Mouse (Mus musculus) MEL (cell line): Measurements from ENCODE around the gene Ing3. TPM values are rescaled to one million over a fixed set of nuclear protein-coding genes. Genes with fewer than 3 reads are reported as not detected.

Experiments
- DNase-seq: peaks from one replicate; pipeline ENCODE4 v3.0.0; 2011; ENCODE audit warnings: low read depth, low spot score
- H3K27ac ChIP-seq: 2 replicates; pipeline ENCODE4 v1.5.1; 2012; ENCODE audit warnings: low read depth, mild to moderate bottlenecking, control low read depth, low read length, moderate library complexity; ENCODE audit not compliant: control insufficient read depth
- H3K27me3 ChIP-seq, 2 experiments: fragments of 150-350 bp in 1 of 2; sonication (generic) in 1 of 2; 2 replicates each; pipeline ENCODE4 v1.6.1; 2012; ENCODE audit warnings: low read length in 2 of 2, mild to moderate bottlenecking in 2 of 2, improper control_type of control experiment in 1 of 2, moderate library complexity in 1 of 2; ENCODE audit not compliant: insufficient read depth in 2 of 2, control insufficient read depth in 1 of 2
- H3K36me3 ChIP-seq, 2 experiments: 2 replicates each; pipeline ENCODE4 v1.6.1; 2012 to 2014; ENCODE audit warnings: low read length in 2 of 2, improper control_type of control experiment in 1 of 2, inconsistent platforms in 1 of 2, mild to moderate bottlenecking in 1 of 2; ENCODE audit not compliant: insufficient read depth in 2 of 2, control insufficient read depth in 1 of 2
- H3K4me1 ChIP-seq, 2 experiments: fragments of 150-350 bp in 1 of 2; sonication (generic) in 1 of 2; 2 replicates each; pipeline ENCODE4 v1.6.1; 2012; ENCODE audit warnings: low read length in 2 of 2, improper control_type of control experiment in 1 of 2, mild to moderate bottlenecking in 1 of 2; ENCODE audit not compliant: insufficient read depth in 2 of 2, control insufficient read depth in 1 of 2
- H3K4me3 ChIP-seq, 2 experiments: fragments of 150-350 bp in 1 of 2; sonication (generic) in 1 of 2; 2 replicates each; pipeline ENCODE4 v1.5.1; 2012; ENCODE audit warnings: low read depth in 2 of 2, low read length in 2 of 2, mild to moderate bottlenecking in 2 of 2, moderate library complexity in 2 of 2, control low read depth in 1 of 2, improper control_type of control experiment in 1 of 2; ENCODE audit not compliant: control insufficient read depth in 1 of 2, insufficient read depth in 1 of 2
- H3K79me2 ChIP-seq: 2 replicates; pipeline ENCODE4 v1.6.1; 2012; ENCODE audit warnings: mild to moderate bottlenecking, low read length, moderate library complexity; ENCODE audit not compliant: control insufficient read depth, poor library complexity, insufficient read depth
- H3K9ac ChIP-seq: 2 replicates; pipeline ENCODE4 v1.6.1; 2012; ENCODE audit warnings: low read depth, mild to moderate bottlenecking, control low read depth, low read length, moderate library complexity; ENCODE audit not compliant: control insufficient read depth, poor library complexity, severe bottlenecking
- H3K9me3 ChIP-seq: fragments of 150-350 bp; sonication (generic); replicated peaks from 2 replicates; pipeline ENCODE4 v1.6.1; 2012; ENCODE audit warnings: mild to moderate bottlenecking, low read length, improper control_type of control experiment, moderate library complexity; ENCODE audit not compliant: insufficient read depth
- CHD2 ChIP-seq: IDR thresholded peaks from 2 replicates; pipeline ENCODE4 v1.6.1; 2011; ENCODE audit warnings: low read length, improper control_type of control experiment
- ELF1 ChIP-seq: IDR thresholded peaks from 2 replicates; pipeline ENCODE4 v1.6.1; 2014; ENCODE audit warnings: low read depth, mild to moderate bottlenecking, inconsistent platforms, low read length, improper control_type of control experiment, moderate library complexity
- GATA1 ChIP-seq: IDR thresholded peaks from 2 replicates; pipeline ENCODE4 v1.6.1; 2011; ENCODE audit warnings: low read depth, low read length, improper control_type of control experiment
- MAZ ChIP-seq: IDR thresholded peaks from 2 replicates; pipeline ENCODE4 v1.6.1; 2012; ENCODE audit warnings: low read depth, mild to moderate bottlenecking, inconsistent platforms, low read length, improper control_type of control experiment
- MYB ChIP-seq: IDR thresholded peaks from 2 replicates; pipeline ENCODE4 v1.6.1; 2011; ENCODE audit warnings: mild to moderate bottlenecking, low read depth, low read length, improper control_type of control experiment
- NELFE ChIP-seq: IDR thresholded peaks from 2 replicates; pipeline ENCODE4 v1.6.1; 2011; ENCODE audit warnings: low read depth, low read length, improper control_type of control experiment
- NRF1 ChIP-seq: IDR thresholded peaks from 2 replicates; pipeline ENCODE4 v1.6.1; 2014; ENCODE audit warnings: low read depth, mild to moderate bottlenecking, inconsistent platforms, low read length, improper control_type of control experiment, moderate library complexity; ENCODE audit not compliant: poor library complexity, insufficient read depth, severe bottlenecking
- POLR2A ChIP-seq, 2 experiments: IDR thresholded peaks; 2 replicates each; pipeline ENCODE4 v1.6.1; 2011 to 2012; ENCODE audit warnings: low read length in 2 of 2, mild to moderate bottlenecking in 2 of 2, control low read depth in 1 of 2, improper control_type of control experiment in 1 of 2, low read depth in 1 of 2, moderate library complexity in 1 of 2; ENCODE audit not compliant: control insufficient read depth in 1 of 2, insufficient read depth in 1 of 2, poor library complexity in 1 of 2
- POLR2AphosphoS2 ChIP-seq: IDR thresholded peaks from 2 replicates; pipeline ENCODE4 v1.6.1; 2011; ENCODE audit warnings: low read length, improper control_type of control experiment
- SMC3 ChIP-seq: IDR thresholded peaks from 2 replicates; pipeline ENCODE4 v1.6.1; 2011; ENCODE audit warnings: low read depth, low read length, improper control_type of control experiment
- TBP ChIP-seq: IDR thresholded peaks from 2 replicates; pipeline ENCODE4 v1.8.0; 2011; ENCODE audit warnings: low read depth, low read length, improper control_type of control experiment
- TCF12 ChIP-seq: IDR thresholded peaks from 2 replicates; pipeline ENCODE4 v1.6.1; 2014; ENCODE audit warnings: low read depth, mild to moderate bottlenecking, inconsistent platforms, low read length, improper control_type of control experiment, moderate library complexity
- USF1 ChIP-seq: IDR thresholded peaks from 2 replicates; pipeline ENCODE4 v1.6.1; 2014; ENCODE audit warnings: low read depth, mild to moderate bottlenecking, inconsistent platforms, low read length, improper control_type of control experiment, moderate library complexity
- USF2 ChIP-seq, 2 experiments: IDR thresholded peaks; 2 replicates each; pipeline ENCODE4 v1.6.1; 2011 to 2012; ENCODE audit warnings: improper control_type of control experiment in 2 of 2, low read length in 2 of 2, borderline replicate concordance in 1 of 2, inconsistent platforms in 1 of 2, low read depth in 1 of 2, mild to moderate bottlenecking in 1 of 2; ENCODE audit not compliant: insufficient read depth in 1 of 2
- ZC3H11A ChIP-seq: IDR thresholded peaks from 2 replicates; pipeline ENCODE4 v1.6.1; 2012; ENCODE audit warnings: low read depth, mild to moderate bottlenecking, inconsistent platforms, low read length, improper control_type of control experiment
- ZMIZ1 ChIP-seq: IDR thresholded peaks from 2 replicates; pipeline ENCODE4 v1.6.1; 2012; ENCODE audit warnings: low read depth, mild to moderate bottlenecking, inconsistent platforms, low read length, improper control_type of control experiment, moderate library complexity
- polyA plus RNA-seq, 2 experiments: library from polyadenylated mRNA; stranded (reverse) in 1 of 2; unstranded in 1 of 2; fragments of >175 nt in 1 of 2; fragments of >200 nt in 1 of 2; gene quantifications; 2 replicates each; pipeline versions ENCODE4 v1.2.1 to v1.2.4; 2012; ENCODE audit warnings: low replicate concordance in 2 of 2, low read depth in 1 of 2; ENCODE audit not compliant: insufficient read length in 2 of 2, insufficient read depth in 1 of 2, missing spikeins in 1 of 2
- total RNA-seq: library from RNA; depleted of rRNA; stranded (reverse); fragments of 300-350 nt; gene quantifications from 2 replicates; pipeline ENCODE4 v1.2.3, GENCODE M21; 2012

Gene Ing3
- total and polyA plus RNA-seq, 3 experiments = 13.4 to 16.5 TPM; not detected in 1

DNA sequence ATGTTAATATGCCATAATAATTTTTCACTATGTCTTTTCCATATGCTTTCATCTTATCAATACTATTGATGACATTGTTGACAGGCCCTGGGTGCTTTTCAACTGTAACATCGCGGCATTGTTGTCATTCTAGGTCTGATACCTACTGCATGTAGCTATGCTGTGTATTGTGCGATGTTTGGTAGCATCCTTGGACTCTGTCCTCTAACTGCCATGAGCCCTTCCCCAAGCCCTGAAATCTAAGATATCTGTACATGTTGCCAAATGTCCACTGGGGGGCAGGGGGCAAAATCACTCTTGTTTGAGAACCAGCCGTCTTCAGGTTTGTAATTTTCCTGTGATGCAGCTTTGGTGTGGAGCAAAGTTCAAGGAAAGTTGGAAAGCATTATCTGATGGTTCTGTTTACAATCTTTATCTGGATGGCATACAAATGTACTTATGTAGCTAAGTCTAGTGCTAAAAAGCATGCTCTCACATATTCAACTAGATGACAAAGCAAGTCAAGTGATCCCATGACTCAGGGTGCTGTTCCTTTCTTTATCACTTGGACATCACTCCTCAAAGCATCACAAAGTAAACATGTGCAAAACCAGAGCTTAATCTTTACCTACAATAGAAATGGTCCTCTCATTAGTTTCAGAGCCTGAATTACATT is 11.3 kb upstream of the Ing3 start:
- no peaks in the 10 kb centered on the region for H3K36me3 ChIP-seq
- TF ChIP-seq USF1 (no peak), CHD2 (no peak), GATA1 (no peak), NELFE (no peak)
- TF ChIP-seq, all 39 proteins: peak for 0

DNA sequence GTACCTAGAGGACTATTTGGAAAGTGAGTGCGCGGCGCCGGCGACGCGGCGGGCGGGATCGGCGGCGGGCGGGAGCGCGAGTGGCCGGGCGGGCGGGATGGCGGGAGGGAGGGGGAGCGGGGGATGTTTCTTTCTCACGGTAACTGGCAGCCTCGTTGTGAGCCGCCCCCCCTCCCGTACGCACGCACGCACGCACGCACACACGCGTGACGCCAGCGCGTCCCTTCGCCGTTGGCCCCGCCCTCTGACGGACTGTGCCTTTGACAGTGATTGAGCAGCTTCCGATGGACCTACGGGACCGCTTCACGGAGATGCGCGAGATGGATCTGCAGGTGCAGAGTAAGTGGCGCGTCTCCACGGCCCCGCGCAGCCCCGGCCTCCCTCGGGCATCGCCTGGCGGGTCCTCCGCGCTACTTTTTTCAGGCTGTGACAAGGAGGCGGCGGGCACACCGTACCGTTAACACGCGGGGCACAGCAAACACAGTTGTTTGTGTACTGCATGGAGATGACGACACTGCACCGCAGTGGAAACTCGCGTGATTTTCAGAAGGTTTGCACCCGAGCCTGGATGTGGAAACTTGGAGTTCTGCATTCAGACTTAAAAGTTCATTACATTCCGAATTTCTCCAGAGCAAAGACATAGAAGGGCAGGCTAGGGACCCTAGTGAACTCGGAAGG is 539 bp downstream of the Ing3 start:
- DNase-seq = peak; percentile 95
- peaks cover 0 to 1% of the 10 kb centered on the region in 2 experiments; a peak in 1 of 4 replicates for H3K27me3 ChIP-seq
- peaks cover 5% of the 10 kb centered on the region for H3K79me2 ChIP-seq
- H3K9ac ChIP-seq = peak overlapping the region; percentile 95
- peak overlapping the region; percentile 91 for H3K27ac ChIP-seq
- H3K4me3 ChIP-seq = peak overlapping the region; percentile 80 to 89
- peaks cover 0 to 6% of the 10 kb centered on the region in 2 experiments; a peak in 1 of 4 replicates for H3K4me1 ChIP-seq
- peaks cover 0 to 6% of the 10 kb centered on the region in 2 experiments; a peak in 2 of 4 replicates for H3K36me3 ChIP-seq
- no peaks in the 10 kb centered on the region for H3K9me3 ChIP-seq
- peak; percentile 27; the same call in 1 of the 2 replicates for TF ChIP-seq MYB
- TF ChIP-seq MAZ = peak; percentile 93; the same call in 1 of the 2 replicates
- peak; percentile 17; the same call in 1 of the 2 replicates for TF ChIP-seq USF1
- TF ChIP-seq CHD2 = 0 out of 2 replicates have a peak, but pooled peaks have one; percentile 7
- TF ChIP-seq SMC3 = no peak
- peak; percentile 41; the same call in 1 of the 2 replicates for TF ChIP-seq NRF1
- 0 out of 2 replicates have a peak, but pooled peaks have one; percentile 15 for TF ChIP-seq ELF1
- peak; percentile 49; the same call in 1 of the 2 replicates for TF ChIP-seq TCF12
- TF ChIP-seq ZC3H11A = no peak
- TF ChIP-seq POLR2A (IDR thresholded peaks at IDR 0.05; ENCODE audit: control insufficient read depth in 1 of 2, insufficient read depth in 1 of 2, low read depth in 1 of 2, low read length in 2 of 2, poor library complexity in 1 of 2) = peak in 1 of 2 experiments; percentile 57; a peak in 3 of 4 replicates
- 0 out of 2 replicates have a peak, but pooled peaks have one; percentile 50 for TF ChIP-seq ZMIZ1
- peak; percentile 3; the same call in 1 of the 2 replicates for TF ChIP-seq NELFE
- no peak for TF ChIP-seq USF2 (IDR thresholded peaks at IDR 0.05; ENCODE audit: borderline replicate concordance in 1 of 2, insufficient read depth in 1 of 2, low read depth in 1 of 2, low read length in 2 of 2)
- TF ChIP-seq TBP = no peak
- 0 out of 2 replicates have a peak, but pooled peaks have one; percentile 21 for TF ChIP-seq POLR2AphosphoS2

More for the DNA sequence above, 11.3 kb upstream of the Ing3 start:
- no peaks in the 10 kb centered on the region for H3K79me2 ChIP-seq
- H3K4me3 ChIP-seq = no peak overlapping the region
- H3K27ac ChIP-seq = no peak overlapping the region
- H3K4me1 ChIP-seq = no peaks in the 10 kb centered on the region
- no peaks in the 10 kb centered on the region for H3K9me3 ChIP-seq
- DNase-seq = no peak
- H3K27me3 ChIP-seq = peaks cover 11 to 13% of the 10 kb centered on the region in 2 experiments
- no peak overlapping the region for H3K9ac ChIP-seq
